13 mouse cellular contexts compared by ENCODE assay signal in the genomic region with DNA sequence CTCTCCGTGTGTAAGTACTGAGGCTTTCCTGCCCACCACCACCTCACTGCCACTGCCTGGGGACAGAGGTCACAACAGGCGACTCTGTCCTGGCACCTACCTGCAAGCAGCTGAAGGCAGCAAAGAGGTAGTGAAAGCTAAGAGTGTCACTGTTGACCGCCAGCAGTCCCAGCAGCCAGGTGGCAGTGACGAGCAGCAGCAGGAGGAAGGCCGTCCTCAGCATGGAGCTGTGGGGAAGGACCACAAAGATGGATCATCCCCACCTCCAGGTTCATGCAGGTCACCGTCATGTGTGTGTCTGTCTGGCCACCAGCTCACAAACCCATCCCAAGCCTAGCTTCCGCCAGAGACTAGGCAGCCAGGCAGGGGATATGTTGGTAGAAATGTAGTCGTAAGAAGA. TPM values are rescaled to one million over a fixed set of nuclear protein-coding genes. Genes with fewer than 3 reads are reported as not detected.
A peak's percentile ranks its signal among the peaks of the same experiment; 100 is the strongest.
DNase-seq lines count a peak whose midpoint lies in the region; ATAC-seq and TF ChIP-seq lines count a peak whose summit lies in the region.
"Had no signal": no experiment of that assay in that cellular context is flagged by ENCODE, and none has a peak within 500 bp of the region (broad histone marks: within the 10 kb centered on the region; RNA-seq: fewer than 3 reads in every experiment).

No protein-coding gene starts in this region.

- no peak for TF ChIP-seq POLR2A in ES-Bruce4 (IDR thresholded peaks at IDR 0.05; ENCODE audit: insufficient read depth, low read length)

- H3K4me2 ChIP-seq in kidney, embryonic 14.5 days (replicated peaks; ENCODE audit: low read depth, low read length) = no peak overlapping the region
- H3K4me2 ChIP-seq: embryonic facial prominence, embryonic 13.5 days; neural tube, embryonic 13.5 days had no signal

- H3K27me3 ChIP-seq in kidney, embryonic 14.5 days (ENCODE audit: control insufficient read depth, insufficient read depth, low read length) = no peaks in the 10 kb centered on the region
- no peaks in the 10 kb centered on the region for H3K27me3 ChIP-seq in ES-Bruce4 (ENCODE audit: control insufficient read depth, insufficient read depth, low read length, poor library complexity, severe bottlenecking)
- H3K27me3 ChIP-seq in limb, embryonic 10.5 days (ENCODE audit: low read depth, poor library complexity, severe bottlenecking) = no peaks in the 10 kb centered on the region
- H3K27me3 ChIP-seq: embryonic facial prominence, embryonic 13.5 days; neural tube, embryonic 13.5 days had no signal

- H3K36me3 ChIP-seq in kidney, embryonic 14.5 days (ENCODE audit: control insufficient read depth, insufficient read depth, low read length) = peaks cover 4% of the 10 kb centered on the region; the same call in 1 of the 2 replicates
- no peaks in the 10 kb centered on the region for H3K36me3 ChIP-seq in ES-Bruce4 (ENCODE audit: control insufficient read depth, insufficient read depth, low read length, poor library complexity, severe bottlenecking)
- H3K36me3 ChIP-seq in limb, embryonic 10.5 days = 0 out of 2 replicates have a peak, but pooled peaks cover 3% of the 10 kb centered on the region

- no peak overlapping the region for H3K27ac ChIP-seq in kidney, embryonic 14.5 days (ENCODE audit: low read depth, low read length)
- H3K27ac ChIP-seq in ES-Bruce4 (ENCODE audit: insufficient read depth, low read length) = no peak overlapping the region
- H3K27ac ChIP-seq in limb, embryonic 10.5 days = no peak overlapping the region
- H3K27ac ChIP-seq: embryonic facial prominence, embryonic 13.5 days; neural tube, embryonic 13.5 days had no signal

- H3K4me3 ChIP-seq in kidney, embryonic 14.5 days (ENCODE audit: low read length) = no peak overlapping the region
- peak overlapping the region; percentile 16; the same call in 1 of the 2 replicates for H3K4me3 ChIP-seq in ES-Bruce4 (ENCODE audit: low read depth, low read length)
- H3K4me3 ChIP-seq in limb, embryonic 10.5 days = no peak overlapping the region
- H3K4me3 ChIP-seq: embryonic facial prominence, embryonic 13.5 days; megakaryocyte, embryonic 14.5 days; neural tube, embryonic 13.5 days had no signal

- ATAC-seq in kidney, embryonic 14.5 days (ENCODE audit: low FRiP score, low TSS enrichment) = no peak

- intact Hi-C loops in left cerebral cortex, postnatal 14 days (cut with DNase I) = no loop called here

- no peaks in the 10 kb centered on the region for H3K9me3 ChIP-seq in kidney, embryonic 14.5 days (ENCODE audit: control insufficient read depth, low read length)
- no peaks in the 10 kb centered on the region for H3K9me3 ChIP-seq in ES-Bruce4 (replicated peaks; ENCODE audit: control insufficient read depth, insufficient read depth, low read length, poor library complexity, severe bottlenecking)
- no peaks in the 10 kb centered on the region for H3K9me3 ChIP-seq in limb, embryonic 10.5 days (replicated peaks)
- H3K9me3 ChIP-seq: embryonic facial prominence, embryonic 13.5 days; megakaryocyte, embryonic 14.5 days; neural tube, embryonic 13.5 days had no signal

- TF ChIP-seq EP300 in ES-Bruce4 (IDR thresholded peaks at IDR 0.05; ENCODE audit: insufficient read depth, low read depth, low read length) = no peak

- WGBS in kidney, embryonic 14.5 days = 76% methylated on average over 8 of the region's 8 CpGs
- WGBS in limb, embryonic 10.5 days = 72% methylated on average over 8 of the region's 8 CpGs

- DNase-seq in kidney, postnatal 4 days = peak; percentile 43 to 46
- DNase-seq in A20 (ENCODE audit: low read depth, low spot score) = peak; percentile 78
- DNase-seq in limb, embryonic 10.5 days (ENCODE audit: low spot score) = peak; percentile 46
- no peak for DNase-seq in left cerebral cortex, postnatal 14 days (ENCODE audit: low spot score in 2 of 2)
- no peak for DNase-seq in adrenal gland, postnatal 25 days
- DNase-seq: kidney, adult 18-20 months; left cerebral cortex, postnatal 4 days; thymus, postnatal 25 days had no signal

- peak; percentile 94 for TF ChIP-seq CTCF in ES-Bruce4 (IDR thresholded peaks at IDR 0.05; ENCODE audit: low read depth, low read length)

- peaks cover 2% of the 10 kb centered on the region for H3K4me1 ChIP-seq in kidney, embryonic 14.5 days (ENCODE audit: control insufficient read depth, insufficient read depth, low read length)
- H3K4me1 ChIP-seq in ES-Bruce4 (ENCODE audit: control insufficient read depth, insufficient read depth, low read length) = no peaks in the 10 kb centered on the region
- no peaks in the 10 kb centered on the region for H3K4me1 ChIP-seq in limb, embryonic 10.5 days
- H3K4me1 ChIP-seq: embryonic facial prominence, embryonic 13.5 days had no signal

- H3K9ac ChIP-seq in kidney, embryonic 14.5 days (ENCODE audit: low read depth, low read length) = no peak overlapping the region
- no peak overlapping the region for H3K9ac ChIP-seq in ES-Bruce4 (ENCODE audit: low read depth, poor library complexity, severe bottlenecking)
- H3K9ac ChIP-seq: embryonic facial prominence, embryonic 13.5 days; neural tube, embryonic 13.5 days had no signal

RNA-seq across cellular contexts. Expression of a gene that starts 24.7 kb away (rescaled TPM):
- polyA plus RNA-seq in kidney, embryonic 14.5 days (2014; fragmentation: Nextera tagmentation; extraction: Ambion mirVana) = 28.4 and 38.3 TPM in 2 replicates
- 9.1 and 10.0 TPM in 2 replicates for polyA plus RNA-seq in ES-Bruce4 (2011; ENCODE audit: insufficient read depth, insufficient read length, low read depth, missing spikeins)
- polyA plus RNA-seq in limb, embryonic 10.5 days (2016; fragmentation: Nextera tagmentation; extraction: Ambion mirVana) = 40.8 and 42.7 TPM in 2 replicates
- total RNA-seq in left cerebral cortex, postnatal 14 days (2021) = 10 to 100 TPM; 29.4 to 32.2 TPM
- total RNA-seq in adrenal gland, postnatal 25 days (2021) = 31.0 and 34.2 TPM in 2 replicates

RNA-seq across cellular contexts. Expression of a gene that starts 44.3 kb away (rescaled TPM):
- 26.6 and 32.3 TPM in 2 replicates for polyA plus RNA-seq in kidney, embryonic 14.5 days (2014; fragmentation: Nextera tagmentation; extraction: Ambion mirVana)
- polyA plus RNA-seq in ES-Bruce4 (2011; ENCODE audit: insufficient read depth, insufficient read length, low read depth, missing spikeins) = 134 and 138 TPM in 2 replicates
- 55.4 and 56.1 TPM in 2 replicates for polyA plus RNA-seq in limb, embryonic 10.5 days (2016; fragmentation: Nextera tagmentation; extraction: Ambion mirVana)
- under 1 TPM; 0.76 to 0.90 TPM for total RNA-seq in left cerebral cortex, postnatal 14 days (2021)
- total RNA-seq in adrenal gland, postnatal 25 days (2021) = 2.3 and 3.8 TPM in 2 replicates

Comparison
In these comparisons a context has a peak if more than half of its experiments do, and no peak if none do; other contexts are left out.
1. DNase-seq: peak in kidney, postnatal 4 days (2 of 2), A20 (single experiment) and limb, embryonic 10.5 days (single experiment); none in left cerebral cortex, postnatal 14 days (0 of 2) and adrenal gland, postnatal 25 days (single experiment).